Mouse (Mus musculus) gastrocnemius, postnatal 36 days (tissue): ENCODE data around the gene Crip1. TPM values are rescaled to one million over a fixed set of nuclear protein-coding genes. Genes with fewer than 3 reads are reported as not detected.

Source experiments
- total RNA-seq, 2 experiments: library from RNA; stranded (reverse); gene quantifications; 2 replicates each; pipeline ENCODE4 v1.2.3; 2021

The Crip1 gene
- total RNA-seq, 2 experiments from 2014 or later, result 73.5 to 88.6 TPM

Other genes with a start within 250 kb of the Crip1 start
- gene Jag2, start 216.5 kb upstream of the Crip1 start, total RNA-seq, result 10 to 100 TPM; 18.0 to 19.6 TPM
- 1 to 10 TPM; 7.5 to 8.2 TPM for gene Nudt14, start 204.2 kb upstream of the Crip1 start, total RNA-seq
- gene Btbd6, start 169.8 kb upstream of the Crip1 start, total RNA-seq, result 10 to 100 TPM; 12.7 to 13.5 TPM
- gene Brf1, start 145.6 kb upstream of the Crip1 start, total RNA-seq, result 10 to 100 TPM; 16.8 to 20.9 TPM
- 10 to 100 TPM; 34.9 to 36.6 TPM for gene Pacs2, start 131.8 kb upstream of the Crip1 start, total RNA-seq
- under 1 TPM; 0.22 to 0.31 TPM for gene Tex22, start 71.8 kb upstream of the Crip1 start, total RNA-seq
- gene Mta1, start 48.0 kb upstream of the Crip1 start, total RNA-seq, result 10 to 100 TPM; 32.3 to 36.1 TPM
- 10 to 100 TPM; 30.9 to 39.3 TPM for gene Crip2, start 6.1 kb upstream of the Crip1 start, total RNA-seq
- under 1 TPM; 0.56 to 0.67 TPM for gene Tedc1, start 10.1 kb downstream of the Crip1 start, total RNA-seq
- gene Tmem121, start 39.6 kb downstream of the Crip1 start, total RNA-seq, result under 1 TPM; 0.15 TPM